Mouse (Mus musculus): Measurements from ENCODE around the gene Nubp2.

GRCm38 (mm10) chr17:24878117-24878397, 8.1 kb downstream of the Nubp2 start:
- TF ChIP-seq TCF12 (IDR thresholded peaks at IDR 0.05; ENCODE audit: low read depth, low read length) (peak; percentile 70; the same call in 1 of the 2 replicates), USF1 (IDR thresholded peaks at IDR 0.05; ENCODE audit: low read depth, low read length) (peak; percentile 78), POLR2A (IDR thresholded peaks at IDR 0.05; ENCODE audit: low read depth, low read length) (peak; percentile 43; the same call in 1 of the 2 replicates), MYC (IDR thresholded peaks at IDR 0.05; ENCODE audit: low read depth, low read length) (peak; percentile 83)
